Mouse (Mus musculus) MEL (cell line): ENCODE results near the gene Stk38l. TPM values are rescaled to one million over a fixed set of nuclear protein-coding genes. Genes with fewer than 3 reads are reported as not detected.

ENCODE experiments used
- DNase-seq: peaks from one replicate; pipeline ENCODE4 v3.0.0; 2011; ENCODE audit warnings: low read depth, low spot score
- H3K27ac ChIP-seq: 2 replicates; pipeline ENCODE4 v1.5.1; 2012; ENCODE audit warnings: low read depth, mild to moderate bottlenecking, control low read depth, low read length, moderate library complexity; ENCODE audit not compliant: control insufficient read depth
- H3K27me3 ChIP-seq, 2 experiments: fragments of 150-350 bp in 1 of 2; sonication (generic) in 1 of 2; 2 replicates each; pipeline ENCODE4 v1.6.1; 2012; ENCODE audit warnings: low read length in 2 of 2, mild to moderate bottlenecking in 2 of 2, improper control_type of control experiment in 1 of 2, moderate library complexity in 1 of 2; ENCODE audit not compliant: insufficient read depth in 2 of 2, control insufficient read depth in 1 of 2
- H3K36me3 ChIP-seq, 2 experiments: 2 replicates each; pipeline ENCODE4 v1.6.1; 2012 to 2014; ENCODE audit warnings: low read length in 2 of 2, improper control_type of control experiment in 1 of 2, inconsistent platforms in 1 of 2, mild to moderate bottlenecking in 1 of 2; ENCODE audit not compliant: insufficient read depth in 2 of 2, control insufficient read depth in 1 of 2
- H3K4me1 ChIP-seq, 2 experiments: fragments of 150-350 bp in 1 of 2; sonication (generic) in 1 of 2; 2 replicates each; pipeline ENCODE4 v1.6.1; 2012; ENCODE audit warnings: low read length in 2 of 2, improper control_type of control experiment in 1 of 2, mild to moderate bottlenecking in 1 of 2; ENCODE audit not compliant: insufficient read depth in 2 of 2, control insufficient read depth in 1 of 2
- H3K4me3 ChIP-seq, 2 experiments: fragments of 150-350 bp in 1 of 2; sonication (generic) in 1 of 2; 2 replicates each; pipeline ENCODE4 v1.5.1; 2012; ENCODE audit warnings: low read depth in 2 of 2, low read length in 2 of 2, mild to moderate bottlenecking in 2 of 2, moderate library complexity in 2 of 2, control low read depth in 1 of 2, improper control_type of control experiment in 1 of 2; ENCODE audit not compliant: control insufficient read depth in 1 of 2, insufficient read depth in 1 of 2
- H3K79me2 ChIP-seq: 2 replicates; pipeline ENCODE4 v1.6.1; 2012; ENCODE audit warnings: mild to moderate bottlenecking, low read length, moderate library complexity; ENCODE audit not compliant: control insufficient read depth, poor library complexity, insufficient read depth
- H3K9ac ChIP-seq: 2 replicates; pipeline ENCODE4 v1.6.1; 2012; ENCODE audit warnings: low read depth, mild to moderate bottlenecking, control low read depth, low read length, moderate library complexity; ENCODE audit not compliant: control insufficient read depth, poor library complexity, severe bottlenecking
- H3K9me3 ChIP-seq: fragments of 150-350 bp; sonication (generic); replicated peaks from 2 replicates; pipeline ENCODE4 v1.6.1; 2012; ENCODE audit warnings: mild to moderate bottlenecking, low read length, improper control_type of control experiment, moderate library complexity; ENCODE audit not compliant: insufficient read depth
- CHD1 ChIP-seq: IDR thresholded peaks from 2 replicates; pipeline ENCODE4 v1.6.1; 2012; ENCODE audit warnings: low read depth, mild to moderate bottlenecking, inconsistent platforms, low read length, improper control_type of control experiment
- CHD2 ChIP-seq: IDR thresholded peaks from 2 replicates; pipeline ENCODE4 v1.6.1; 2011; ENCODE audit warnings: low read length, improper control_type of control experiment
- CTCF ChIP-seq, 3 experiments: IDR thresholded peaks in 2 of 3; conservative IDR thresholded peaks in 1 of 3; 2 replicates each; pipeline ENCODE4 v1.5.1; 2011 to 2012; ENCODE audit warnings: low read length in 3 of 3, low read depth in 2 of 3, mild to moderate bottlenecking in 2 of 3, improper control_type of control experiment in 1 of 3, inconsistent platforms in 1 of 3, mixed read lengths in 1 of 3, moderate library complexity in 1 of 3; ENCODE audit not compliant: control insufficient read depth in 1 of 3, insufficient read depth in 1 of 3, poor library complexity in 1 of 3, severe bottlenecking in 1 of 3
- EP300 ChIP-seq, 2 experiments: IDR thresholded peaks; 2 replicates each; pipeline ENCODE4 v1.6.1; 2011; ENCODE audit warnings: improper control_type of control experiment in 2 of 2, low read length in 2 of 2, low read depth in 1 of 2, mild to moderate bottlenecking in 1 of 2
- ETS1 ChIP-seq: IDR thresholded peaks from 2 replicates; pipeline ENCODE4 v1.6.1; 2012; ENCODE audit warnings: low read depth, mild to moderate bottlenecking, inconsistent platforms, low read length, improper control_type of control experiment, moderate library complexity
- GABPA ChIP-seq: IDR thresholded peaks from 2 replicates; pipeline ENCODE4 v1.6.1; 2012; ENCODE audit warnings: low read depth, mild to moderate bottlenecking, inconsistent platforms, low read length, improper control_type of control experiment, moderate library complexity
- GATA1 ChIP-seq: IDR thresholded peaks from 2 replicates; pipeline ENCODE4 v1.6.1; 2011; ENCODE audit warnings: low read depth, low read length, improper control_type of control experiment
- KAT2A ChIP-seq: conservative IDR thresholded peaks from 2 replicates; pipeline ENCODE4 v1.6.1; 2012; ENCODE audit warnings: low read depth, low read length, improper control_type of control experiment, inconsistent platforms
- MYC ChIP-seq: IDR thresholded peaks from 2 replicates; pipeline ENCODE4 v1.6.1; 2011; ENCODE audit warnings: low read depth, mild to moderate bottlenecking, low read length, improper control_type of control experiment, moderate library complexity
- NELFE ChIP-seq: IDR thresholded peaks from 2 replicates; pipeline ENCODE4 v1.6.1; 2011; ENCODE audit warnings: low read depth, low read length, improper control_type of control experiment
- SIN3A ChIP-seq: IDR thresholded peaks from 2 replicates; pipeline ENCODE4 v1.6.1; 2012; ENCODE audit warnings: low read length, improper control_type of control experiment, inconsistent platforms
- SMC3 ChIP-seq: IDR thresholded peaks from 2 replicates; pipeline ENCODE4 v1.6.1; 2011; ENCODE audit warnings: low read depth, low read length, improper control_type of control experiment
- TAL1 ChIP-seq: IDR thresholded peaks from 2 replicates; pipeline ENCODE4 v1.6.1; 2012; ENCODE audit warnings: mild to moderate bottlenecking, inconsistent platforms, low read length, moderate library complexity, mixed read lengths
- TCF12 ChIP-seq: IDR thresholded peaks from 2 replicates; pipeline ENCODE4 v1.6.1; 2014; ENCODE audit warnings: low read depth, mild to moderate bottlenecking, inconsistent platforms, low read length, improper control_type of control experiment, moderate library complexity
- UBTF ChIP-seq: IDR thresholded peaks from 2 replicates; pipeline ENCODE4 v1.6.1; 2012; ENCODE audit warnings: low read depth, mild to moderate bottlenecking, inconsistent platforms, low read length, improper control_type of control experiment, moderate library complexity, borderline replicate concordance; ENCODE audit not compliant: insufficient read depth
- ZKSCAN1 ChIP-seq: IDR thresholded peaks from 2 replicates; pipeline ENCODE4 v1.6.1; 2012; ENCODE audit warnings: low read depth, mild to moderate bottlenecking, inconsistent platforms, low read length, improper control_type of control experiment, moderate library complexity
- polyA plus RNA-seq, 2 experiments: library from polyadenylated mRNA; stranded (reverse) in 1 of 2; unstranded in 1 of 2; fragments of >175 nt in 1 of 2; fragments of >200 nt in 1 of 2; gene quantifications; 2 replicates each; pipeline versions ENCODE4 v1.2.1 to v1.2.4; 2012; ENCODE audit warnings: low replicate concordance in 2 of 2, low read depth in 1 of 2; ENCODE audit not compliant: insufficient read length in 2 of 2, insufficient read depth in 1 of 2, missing spikeins in 1 of 2
- total RNA-seq: library from RNA; depleted of rRNA; stranded (reverse); fragments of 300-350 nt; gene quantifications from 2 replicates; pipeline ENCODE4 v1.2.3, GENCODE M21; 2012

Gene Stk38l
- total and polyA plus RNA-seq, 3 experiments, result 5.1 to 9.2 TPM; not detected in 1

- peaks cover 0 to 6% of the 10 kb centered on the region in 2 experiments; a peak in 2 of 4 replicates for H3K36me3 ChIP-seq
- no peaks in the 10 kb centered on the region for H3K9me3 ChIP-seq
- DNase-seq, result peak; percentile 51
- TF ChIP-seq SIN3A (0 out of 2 replicates have a peak, but pooled peaks have one; percentile 37), CTCF (IDR thresholded peaks at IDR 0.05 in 2 of 3, conservative IDR thresholded peaks at IDR 0.05 in 1 of 3; ENCODE audit: control insufficient read depth in 1 of 3, insufficient read depth in 1 of 3, low read depth in 2 of 3, low read length in 3 of 3, poor library complexity in 1 of 3, severe bottlenecking in 1 of 3) (no peak), TAL1 (0 out of 2 replicates have a peak, but pooled peaks have one; percentile 1), TCF12 (peak; percentile 68), EP300 (IDR thresholded peaks at IDR 0.05; ENCODE audit: low read depth in 1 of 2, low read length in 2 of 2) (peak; percentile 36 to 45; a peak in 2 of 4 replicates), GATA1 (peak; percentile 67), MYC (no peak), ETS1 (peak; percentile 74)
- TF ChIP-seq, all 39 proteins: peak for 6
- Histone ChIP-seq H3K79me2 (no peaks in the 10 kb centered on the region), H3K27ac (no peak overlapping the region), H3K27me3 (no peaks in the 10 kb centered on the region), H3K4me1 (peaks cover 5 to 10% of the 10 kb centered on the region in 2 experiments; a peak in 3 of 4 replicates), H3K9ac (no peak overlapping the region), H3K4me3 (no peak overlapping the region)
These were observed 21.4 kb upstream of the Stk38l start for GRCm38 (mm10) chr6:146703351-146703750.

GRCm38 (mm10) chr6:146705631-146706030 is 19.2 kb upstream of the Stk38l start:
- Histone ChIP-seq H3K27ac (no peak overlapping the region), H3K36me3 (peaks cover 0 to 6% of the 10 kb centered on the region in 2 experiments; a peak in 2 of 4 replicates)
- no peak for TF ChIP-seq ZKSCAN1
- TF ChIP-seq GABPA, result no peak
- no peak for TF ChIP-seq NELFE
- no peak for TF ChIP-seq KAT2A
- no peak for TF ChIP-seq GATA1
- peak in 1 of 3 experiments; percentile 8; a peak in 1 of 6 replicates for TF ChIP-seq CTCF (IDR thresholded peaks at IDR 0.05 in 2 of 3, conservative IDR thresholded peaks at IDR 0.05 in 1 of 3; ENCODE audit: control insufficient read depth in 1 of 3, insufficient read depth in 1 of 3, low read depth in 2 of 3, low read length in 3 of 3, poor library complexity in 1 of 3, severe bottlenecking in 1 of 3)
- TF ChIP-seq, all 39 proteins: peak for 1
- no peak for DNase-seq
- Histone ChIP-seq H3K9me3 (no peaks in the 10 kb centered on the region), H3K4me3 (no peak overlapping the region), H3K4me1 (peaks cover 5 to 10% of the 10 kb centered on the region in 2 experiments; a peak in 3 of 4 replicates), H3K9ac (no peak overlapping the region), H3K79me2 (no peaks in the 10 kb centered on the region), H3K27me3 (no peaks in the 10 kb centered on the region)

GRCm38 (mm10) chr6:146719606-146720005 is 5.2 kb upstream of the Stk38l start:
- no peak for DNase-seq
- H3K4me1 ChIP-seq, result peaks cover 0 to 4% of the 10 kb centered on the region in 2 experiments; a peak in 2 of 4 replicates
- TF ChIP-seq UBTF (no peak), CHD1 (no peak), MYC (no peak), SMC3 (no peak), CHD2 (no peak), EP300 (IDR thresholded peaks at IDR 0.05; ENCODE audit: low read depth in 1 of 2, low read length in 2 of 2) (no peak)
- H3K4me3 ChIP-seq, result no peak overlapping the region
- no peaks in the 10 kb centered on the region for H3K27me3 ChIP-seq
- no peak overlapping the region for H3K9ac ChIP-seq
- no peak overlapping the region for H3K27ac ChIP-seq
- H3K36me3 ChIP-seq, result peaks cover 0 to 2% of the 10 kb centered on the region in 2 experiments; a peak in 2 of 4 replicates
- H3K79me2 ChIP-seq, result no peaks in the 10 kb centered on the region
- H3K9me3 ChIP-seq, result no peaks in the 10 kb centered on the region
